In genomic region chr1:80038059-80038458, GRCm38 (mm10) we compare ENCODE assay signal across 35 mouse cellular contexts.
"Had no signal": no experiment of that assay in that cellular context is flagged by ENCODE, and none has a peak within 500 bp of the region (broad histone marks: within the 10 kb centered on the region; RNA-seq: fewer than 3 reads in every experiment).

No protein-coding gene starts in this region.

- H3K9ac ChIP-seq: heart, embryonic 12.5 days; heart, embryonic 13.5 days; heart, embryonic 15.5 days; hindbrain, embryonic 12.5 days; hindbrain, embryonic 13.5 days; hindbrain, embryonic 14.5 days; hindbrain, embryonic 15.5 days; intestine, embryonic 15.5 days; kidney, embryonic 15.5 days had no signal

- ATAC-seq: hindbrain, embryonic 16.5 days; hindbrain, postnatal 0 days; inflammation-experienced regulatory T-cells, adult 6 months; intestine, embryonic 15.5 days; intestine, embryonic 16.5 days; intestine, postnatal 0 days had no signal

- H3K4me1 ChIP-seq: heart, embryonic 10.5 days; heart, embryonic 15.5 days; intestine, embryonic 15.5 days had no signal

- H3K36me3 ChIP-seq: heart, embryonic 10.5 days; heart, embryonic 12.5 days; heart, embryonic 13.5 days; heart, embryonic 15.5 days; hindbrain, embryonic 10.5 days; hindbrain, embryonic 12.5 days; hindbrain, embryonic 13.5 days; hindbrain, embryonic 15.5 days; intestine, embryonic 15.5 days; kidney, embryonic 15.5 days had no signal

- H3K27ac ChIP-seq: heart, adult 2 months; heart, embryonic 10.5 days; heart, embryonic 13.5 days; heart, embryonic 15.5 days; hindbrain, embryonic 10.5 days; hindbrain, embryonic 12.5 days; hindbrain, embryonic 13.5 days; hindbrain, embryonic 14.5 days; hindbrain, embryonic 15.5 days; hindbrain, postnatal 0 days; intestine, embryonic 15.5 days; kidney, embryonic 15.5 days; kidney, postnatal 0 days; layer of hippocampus, adult 2 months had no signal

- H3K9me3 ChIP-seq: heart, embryonic 10.5 days; heart, embryonic 13.5 days; heart, embryonic 15.5 days; hindbrain, embryonic 10.5 days; hindbrain, embryonic 12.5 days; hindbrain, embryonic 13.5 days; hindbrain, embryonic 15.5 days; intestine, embryonic 15.5 days; kidney, embryonic 15.5 days had no signal

- DNase-seq: heart, adult 2 months; heart, postnatal 10 days; heart, postnatal 14 days; heart, postnatal 36 days; heart, postnatal 4 days; kidney, adult 11 months; kidney, adult 18-20 months; kidney, adult 2 months; kidney, adult 8-10 months; kidney, adult 9 months; kidney, postnatal 10 days; kidney, postnatal 14 days; kidney, postnatal 25 days; kidney, postnatal 36 days; kidney, postnatal 4 days; layer of hippocampus, adult 9-11 months had no signal

- H3K4me3 ChIP-seq: heart, adult 2 months; heart, embryonic 10.5 days; heart, embryonic 12.5 days; heart, embryonic 13.5 days; heart, embryonic 15.5 days; hindbrain, embryonic 10.5 days; hindbrain, embryonic 12.5 days; hindbrain, embryonic 13.5 days; hindbrain, embryonic 15.5 days; intestine, embryonic 15.5 days; kidney, embryonic 15.5 days; layer of hippocampus, adult 2 months had no signal

- H3K4me2 ChIP-seq: heart, embryonic 11.5 days; heart, embryonic 12.5 days; heart, embryonic 13.5 days; heart, embryonic 15.5 days; hindbrain, embryonic 12.5 days; hindbrain, embryonic 13.5 days; hindbrain, embryonic 14.5 days; hindbrain, embryonic 15.5 days; intestine, embryonic 15.5 days; kidney, embryonic 15.5 days had no signal

- H3K27me3 ChIP-seq: heart, embryonic 12.5 days; heart, embryonic 13.5 days; heart, embryonic 15.5 days; hindbrain, embryonic 12.5 days; hindbrain, embryonic 13.5 days; hindbrain, embryonic 15.5 days; intestine, embryonic 15.5 days; kidney, embryonic 15.5 days had no signal
